Mouse (Mus musculus) CH12F3 (cell line): Measurements from ENCODE around the gene Map2k6.

ENCODE experiments used
- in situ Hi-C: fragments of 300-500 bp; cut with MboI; formaldehyde crosslinking; loops from 2 replicates; pipeline ENCODE4 v1.14.3; 2020; ENCODE audit warnings: low sequenced_read_pairs

Map2k6 gene

GRCm38 (mm10) chr11:110449183-110449582 lies 50.3 kb downstream of the Map2k6 start:
- in situ Hi-C loops, result no loop called here

GRCm38 (mm10) chr11:110450091-110450757 lies 51.3 kb downstream of the Map2k6 start:
- in situ Hi-C loops, result no loop called here

GRCm38 (mm10) chr11:110450758-110451121 lies 51.8 kb downstream of the Map2k6 start:
- in situ Hi-C loops, result no loop called here

- in situ Hi-C loops, result no loop called here
These were observed 52.7 kb downstream of the Map2k6 start for GRCm38 (mm10) chr11:110451590-110451989.

- in situ Hi-C loops, result no loop called here
These were observed 54.7 kb downstream of the Map2k6 start for GRCm38 (mm10) chr11:110453445-110454154.

GRCm38 (mm10) chr11:110457441-110457912 lies 58.6 kb downstream of the Map2k6 start:
- in situ Hi-C loops, result no loop called here

- in situ Hi-C loops, result no loop called here
These were observed 61.6 kb downstream of the Map2k6 start for GRCm38 (mm10) chr11:110460480-110460879.

GRCm38 (mm10) chr11:110461560-110462331 lies 62.8 kb downstream of the Map2k6 start:
- in situ Hi-C loops, result no loop called here

- in situ Hi-C loops, result no loop called here
These were observed 64.2 kb downstream of the Map2k6 start for GRCm38 (mm10) chr11:110462975-110463578.

GRCm38 (mm10) chr11:110463801-110464200 lies 64.9 kb downstream of the Map2k6 start:
- in situ Hi-C loops, result no loop called here

- in situ Hi-C loops, result no loop called here
These were observed 70.1 kb downstream of the Map2k6 start for GRCm38 (mm10) chr11:110469054-110469453.

- in situ Hi-C loops, result no loop called here
These were observed 71.8 kb downstream of the Map2k6 start for GRCm38 (mm10) chr11:110470561-110471273.

GRCm38 (mm10) chr11:110471362-110471761 lies 72.4 kb downstream of the Map2k6 start:
- in situ Hi-C loops, result no loop called here

GRCm38 (mm10) chr11:110472078-110472477 lies 73.2 kb downstream of the Map2k6 start:
- in situ Hi-C loops, result no loop called here

- in situ Hi-C loops, result no loop called here
These were observed 74.6 kb downstream of the Map2k6 start for GRCm38 (mm10) chr11:110473495-110473894.

- in situ Hi-C loops, result no loop called here
These were observed 77.6 kb downstream of the Map2k6 start for GRCm38 (mm10) chr11:110476361-110477151.

- in situ Hi-C loops, result no loop called here
These were observed 79.3 kb downstream of the Map2k6 start for GRCm38 (mm10) chr11:110477961-110478869.

GRCm38 (mm10) chr11:110478978-110479384 lies 80.1 kb downstream of the Map2k6 start:
- in situ Hi-C loops, result no loop called here

- in situ Hi-C loops, result loop anchor here (10.0 kb wide), 1 partner anchor 117 kb away; no protein-coding TSS in a partner anchor
These were observed 82.5 kb downstream of the Map2k6 start for GRCm38 (mm10) chr11:110481406-110481805.
